Comparison of ENCODE assay signal across 27 mouse cellular contexts in genomic region chr5:89760368-89760767, GRCm38 (mm10).
DNase-seq lines count a peak whose midpoint lies in the region; ATAC-seq lines count a peak whose summit lies in the region.
"Had no signal": no experiment of that assay in that cellular context is flagged by ENCODE, and none has a peak within 500 bp of the region (broad histone marks: within the 10 kb centered on the region; RNA-seq: fewer than 3 reads in every experiment).

No protein-coding gene starts in this region.

- no peak for ATAC-seq in forebrain, embryonic 14.5 days
- ATAC-seq: activated CD4-positive, CD25-positive, alpha-beta regulatory T cell, adult 4 months; CD4-positive, CD25-positive, alpha-beta regulatory T cell, adult 4 months; forebrain, embryonic 13.5 days; forebrain, embryonic 16.5 days; Patski had no signal

- H3K4me2 ChIP-seq in forebrain, embryonic 14.5 days (ENCODE audit: low read length), result no peak overlapping the region
- H3K4me2 ChIP-seq: embryonic facial prominence, embryonic 13.5 days; embryonic facial prominence, embryonic 15.5 days; forebrain, embryonic 13.5 days had no signal

- H3K27me3 ChIP-seq in forebrain, embryonic 14.5 days (replicated peaks; ENCODE audit: control insufficient read depth, insufficient read depth, low read length), result no peaks in the 10 kb centered on the region
- H3K27me3 ChIP-seq in forebrain, embryonic 10.5 days (ENCODE audit: poor library complexity, severe bottlenecking), result peaks cover 35% of the 10 kb centered on the region; the same call in 1 of the 2 replicates
- H3K27me3 ChIP-seq: CH12.LX; embryonic facial prominence, embryonic 13.5 days; embryonic facial prominence, embryonic 15.5 days; forebrain, embryonic 13.5 days had no signal

- no peaks in the 10 kb centered on the region for H3K36me3 ChIP-seq in forebrain, embryonic 14.5 days (ENCODE audit: control insufficient read depth, insufficient read depth, low read length)
- no peaks in the 10 kb centered on the region for H3K36me3 ChIP-seq in forebrain, embryonic 10.5 days (replicated peaks)
- H3K36me3 ChIP-seq: embryonic facial prominence, embryonic 13.5 days; embryonic facial prominence, embryonic 15.5 days; G1E had no signal

- no peaks in the 10 kb centered on the region for H3K9me3 ChIP-seq in forebrain, embryonic 14.5 days (replicated peaks; ENCODE audit: control insufficient read depth, low read length)
- H3K9me3 ChIP-seq in forebrain, embryonic 10.5 days, result no peaks in the 10 kb centered on the region
- H3K9me3 ChIP-seq: embryonic facial prominence, embryonic 13.5 days; embryonic facial prominence, embryonic 15.5 days; forebrain, embryonic 13.5 days had no signal

- H3K9ac ChIP-seq in forebrain, embryonic 14.5 days (ENCODE audit: low read length), result no peak overlapping the region
- H3K9ac ChIP-seq: embryonic facial prominence, embryonic 13.5 days; embryonic facial prominence, embryonic 15.5 days; forebrain, embryonic 13.5 days had no signal

- no peak overlapping the region for H3K27ac ChIP-seq in forebrain, embryonic 14.5 days (ENCODE audit: low read depth, low read length)
- H3K27ac ChIP-seq in forebrain, embryonic 10.5 days, result no peak overlapping the region
- H3K27ac ChIP-seq: embryonic facial prominence, embryonic 13.5 days; embryonic facial prominence, embryonic 15.5 days; forebrain, embryonic 13.5 days had no signal

- peak; percentile 7 for DNase-seq in forebrain, embryonic 14.5 days (ENCODE audit: low spot score)
- no peak for DNase-seq in forebrain, embryonic 10.5 days (ENCODE audit: extremely low spot score, low spot score)
- peak; percentile 11 to 37 for DNase-seq in frontal cortex, postnatal 36 days (ENCODE audit: low spot score in 2 of 2)
- DNase-seq in frontal cortex, postnatal 25 days (ENCODE audit: low spot score in 2 of 2), result no peak
- DNase-seq in right cerebral cortex, adult 18-20 months, result peak; percentile 36
- DNase-seq in right cerebral cortex, postnatal 14 days, result no peak
- DNase-seq: adrenal gland, adult 8-10 months; adrenal gland, postnatal 14 days; adrenal gland, postnatal 36 days; B cell, adult 2 months; cerebellum, adult 11 months; cerebellum, adult 18-20 months; cerebellum, adult 8-10 months; cerebellum, adult 9-11 months; cerebellum, postnatal 14 days; cerebellum, postnatal 36 days; embryo, embryonic 11 days had no signal

- WGBS in forebrain, embryonic 14.5 days, result 50% methylated on average over 4 of the region's 4 CpGs
- WGBS in forebrain, embryonic 10.5 days, result 58% methylated on average over 4 of the region's 4 CpGs

- 0 out of 2 replicates have a peak, but pooled peaks cover 6% of the 10 kb centered on the region for H3K4me1 ChIP-seq in forebrain, embryonic 14.5 days (ENCODE audit: control insufficient read depth, insufficient read depth, low read length)
- H3K4me1 ChIP-seq in forebrain, embryonic 10.5 days, result peaks cover 63% of the 10 kb centered on the region
- H3K4me1 ChIP-seq: embryonic facial prominence, embryonic 15.5 days had no signal

- no peak overlapping the region for H3K4me3 ChIP-seq in forebrain, embryonic 14.5 days (ENCODE audit: low read depth, low read length)
- no peak overlapping the region for H3K4me3 ChIP-seq in forebrain, embryonic 10.5 days
- H3K4me3 ChIP-seq: embryonic facial prominence, embryonic 13.5 days; embryonic facial prominence, embryonic 15.5 days; erythroblast, embryonic 14.5 days; forebrain, embryonic 13.5 days had no signal

Comparison
In these comparisons a context has a peak if more than half of its experiments do, and no peak if none do; other contexts are left out.
1. DNase-seq: peak in forebrain, embryonic 14.5 days (single experiment), frontal cortex, postnatal 36 days (2 of 2) and right cerebral cortex, adult 18-20 months (single experiment); none in forebrain, embryonic 10.5 days (single experiment), frontal cortex, postnatal 25 days (0 of 2) and right cerebral cortex, postnatal 14 days (single experiment).